Mouse (Mus musculus): Measurements from ENCODE around the gene Trpm5.

The Trpm5 gene

DNA sequence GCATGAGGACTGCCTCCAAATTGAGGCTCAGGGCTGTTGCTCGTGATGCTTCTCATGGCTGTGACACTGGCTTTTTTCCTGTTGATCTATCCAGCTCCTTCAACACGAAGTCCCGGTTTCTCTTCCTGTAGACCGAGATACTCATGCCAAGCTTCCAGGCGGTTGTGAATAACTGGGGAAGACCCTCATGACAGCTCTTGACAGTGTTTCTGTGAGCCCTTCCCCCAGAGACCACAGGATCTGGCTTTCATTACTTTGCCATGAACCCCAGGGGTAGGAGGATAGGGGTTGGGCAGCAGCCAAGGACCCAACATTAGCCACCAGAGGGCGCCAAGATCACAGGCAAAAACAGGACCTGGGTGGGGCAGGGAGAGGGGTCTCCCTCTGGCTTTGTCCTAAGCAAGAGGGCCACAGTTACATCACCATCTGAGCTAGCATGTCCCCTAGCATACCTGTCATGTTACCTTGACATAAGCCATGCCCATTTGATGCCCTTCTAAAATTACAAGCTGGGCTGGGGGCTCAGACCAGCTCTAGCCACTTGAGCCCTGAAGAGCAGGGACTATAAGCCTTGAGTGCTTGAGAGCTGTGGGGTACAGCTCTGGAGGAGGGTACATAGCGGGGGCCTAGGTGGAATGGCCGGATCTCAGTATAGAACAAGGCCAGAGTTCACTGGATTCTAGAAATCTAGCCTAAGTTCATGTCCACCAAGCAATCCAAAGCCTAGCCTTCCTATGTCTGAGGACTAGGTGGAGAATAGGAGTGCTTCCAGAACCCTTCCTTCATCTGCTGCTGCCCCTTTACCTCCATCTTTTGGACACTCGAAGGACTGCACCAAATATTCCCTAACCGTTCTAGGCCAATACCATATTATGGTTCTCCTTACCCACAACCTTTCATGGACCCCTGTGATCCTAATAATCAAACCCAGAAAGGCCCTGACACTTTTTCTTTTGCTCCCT, at the start of gene Trpm5:
TSS of gene Trpm5 (minus strand) at position 51 of the 962 bp plus-strand sequence.
- no peak for DNase-seq (ENCODE audit: low read depth)

- no peak for DNase-seq (ENCODE audit: low read depth)
Measured at GRCm38 (mm10) chr7:143142680-143143079, 48.2 kb upstream of the Trpm5 start.

- DNase-seq (ENCODE audit: low read depth), result no peak
Measured at GRCm38 (mm10) chr7:143139932-143140331, 45.5 kb upstream of the Trpm5 start.

GRCm38 (mm10) chr7:143138789-143139188, 44.3 kb upstream of the Trpm5 start:
- DNase-seq (ENCODE audit: low read depth), result no peak

DNA sequence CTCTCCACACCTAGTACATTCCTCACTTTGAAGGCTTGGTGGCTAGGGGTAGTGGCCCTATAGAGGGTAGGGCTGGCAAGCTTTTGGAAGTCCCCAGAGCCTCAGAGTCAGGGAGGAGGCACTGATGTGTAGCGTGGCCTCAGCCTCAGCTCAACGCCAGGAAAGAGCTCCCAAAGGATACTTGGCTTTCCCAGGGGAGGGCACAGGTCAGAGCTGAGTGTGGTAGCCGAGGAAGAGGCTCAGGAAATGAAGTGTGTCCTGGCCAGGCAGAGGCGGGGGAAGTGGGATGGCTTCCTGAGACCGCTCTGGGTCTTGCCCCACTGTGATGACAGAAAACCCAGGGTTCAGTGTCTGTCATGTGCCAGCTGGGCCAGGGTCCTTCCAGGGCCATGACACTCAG, 42.1 kb upstream of the Trpm5 start:
- DNase-seq (ENCODE audit: low read depth), result no peak

GRCm38 (mm10) chr7:143136125-143136524, 41.7 kb upstream of the Trpm5 start:
- no peak for DNase-seq (ENCODE audit: low read depth)

- no peak for DNase-seq (ENCODE audit: low read depth)
Measured at GRCm38 (mm10) chr7:143132815-143133214, 38.4 kb upstream of the Trpm5 start.

DNA sequence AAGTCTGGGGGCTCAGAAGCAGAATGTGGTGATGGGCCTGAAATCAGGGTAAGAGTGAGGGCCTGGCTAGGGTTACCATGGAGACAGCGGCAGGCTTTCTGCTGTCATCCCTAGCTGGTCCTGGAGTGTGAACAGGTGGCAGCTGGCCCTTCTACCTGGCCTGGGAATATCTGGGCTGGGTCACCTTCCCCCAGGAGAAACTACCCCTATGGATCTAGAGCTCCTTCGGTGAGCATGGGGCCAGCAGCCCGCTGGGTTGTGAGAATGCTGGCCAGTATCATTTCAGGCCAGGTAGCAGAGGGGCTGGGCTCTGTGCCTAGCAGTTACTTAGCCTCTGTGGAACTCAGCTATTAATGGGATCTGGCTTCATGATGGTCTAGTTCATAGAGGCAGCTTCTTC, 30.5 kb upstream of the Trpm5 start:
- DNase-seq (ENCODE audit: low read depth), result no peak

DNA sequence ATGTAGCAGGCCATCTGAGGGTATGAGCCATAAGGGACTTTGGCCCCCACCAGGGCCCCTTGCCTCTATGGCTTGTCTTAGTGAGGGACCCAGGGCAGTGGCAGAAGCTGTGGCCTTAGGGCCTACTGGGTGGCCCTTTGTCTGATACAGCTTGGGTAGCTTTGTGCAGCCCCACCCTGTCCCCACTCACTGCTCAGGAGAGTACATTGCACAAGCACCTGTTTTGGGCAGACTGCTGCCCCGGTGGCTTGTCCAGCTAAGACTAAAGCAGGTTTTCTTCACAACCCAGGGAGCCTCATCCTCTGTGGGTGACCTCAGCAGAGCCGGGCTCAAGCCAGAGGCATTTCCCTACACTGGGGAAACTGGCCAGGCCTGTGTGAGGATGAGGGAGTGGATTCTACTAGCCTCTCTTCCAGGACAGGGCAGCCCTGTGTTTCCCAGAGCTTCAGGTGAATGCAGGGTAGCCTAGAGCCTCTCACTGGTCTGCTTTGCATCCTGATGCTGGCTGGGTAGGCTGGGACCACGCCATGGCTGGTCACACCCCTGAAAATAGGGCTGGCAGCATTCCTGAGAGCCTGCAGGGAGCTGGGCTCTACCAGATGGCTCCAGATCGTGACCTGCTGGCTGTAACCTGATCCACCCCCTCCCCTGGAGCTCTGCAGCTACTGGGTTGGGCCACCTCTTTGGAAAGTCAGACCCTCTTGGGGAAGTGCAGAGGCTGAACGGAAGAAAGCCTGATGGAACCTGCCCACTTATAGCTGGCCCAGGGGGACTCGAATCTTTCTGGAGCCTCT, 29.6 kb upstream of the Trpm5 start:
- peak; percentile 54 for DNase-seq (ENCODE audit: low read depth)

DNA sequence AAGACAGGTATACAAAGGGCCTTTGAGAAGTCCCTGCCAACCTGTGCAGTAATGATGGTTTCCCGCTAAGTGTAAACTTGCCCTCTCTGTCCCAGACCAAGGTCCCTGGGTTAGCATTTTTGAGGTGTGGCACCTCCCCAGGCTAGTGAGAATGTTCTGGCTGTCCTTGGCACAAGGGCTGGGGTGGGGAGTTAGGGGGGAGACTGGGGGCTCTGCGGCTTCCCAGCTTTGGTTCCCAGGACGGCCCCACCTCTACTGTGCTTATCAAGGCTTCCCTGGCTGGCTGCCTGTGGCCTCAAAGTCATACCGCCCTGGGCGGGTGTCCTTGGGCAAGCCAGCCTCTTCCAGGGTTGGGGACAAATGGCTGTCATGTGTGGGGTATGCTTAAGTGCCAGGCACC, 27.7 kb upstream of the Trpm5 start:
- no peak for DNase-seq (ENCODE audit: low read depth)

DNA sequence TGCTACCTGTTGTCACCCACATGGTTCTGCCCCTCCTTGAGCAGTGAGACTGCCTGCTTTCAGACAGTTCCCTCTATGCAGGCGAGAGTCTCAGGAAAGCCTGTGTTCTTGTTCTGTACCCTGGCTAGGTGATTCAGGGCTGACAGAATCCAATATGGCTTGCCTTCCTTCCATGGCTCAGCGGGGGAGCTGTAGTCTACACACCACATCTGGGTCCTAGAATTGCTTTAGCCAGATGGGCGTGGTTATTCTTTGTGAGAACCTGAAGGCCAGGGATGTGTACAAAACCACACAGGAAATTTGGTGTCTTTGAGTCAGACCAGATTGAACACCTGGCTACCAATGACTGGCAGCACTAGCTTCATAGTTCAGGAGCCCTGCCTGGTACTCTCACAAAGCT, 25.4 kb upstream of the Trpm5 start:
- DNase-seq (ENCODE audit: low read depth), result no peak

DNA sequence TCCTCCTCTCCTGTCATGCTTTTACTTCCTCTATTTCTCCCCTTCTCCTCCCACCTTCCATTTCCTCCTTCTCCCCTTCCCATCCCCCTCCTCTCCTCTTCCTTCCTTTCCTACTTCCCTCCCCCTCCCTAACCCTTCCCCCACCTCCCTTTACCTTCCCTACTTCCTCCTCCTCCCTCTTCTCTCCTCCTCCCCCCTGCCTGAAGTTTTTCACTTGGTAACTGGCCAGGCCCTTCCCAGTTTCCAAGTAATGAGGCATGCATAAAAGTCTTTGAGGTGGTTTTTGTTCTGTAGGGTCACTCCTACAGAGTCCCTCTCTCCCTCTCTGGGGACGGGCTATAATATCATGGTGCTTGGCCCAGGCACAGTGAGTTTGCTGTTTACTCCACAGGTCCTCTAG, 25.0 kb upstream of the Trpm5 start:
- DNase-seq (ENCODE audit: low read depth), result no peak

DNA sequence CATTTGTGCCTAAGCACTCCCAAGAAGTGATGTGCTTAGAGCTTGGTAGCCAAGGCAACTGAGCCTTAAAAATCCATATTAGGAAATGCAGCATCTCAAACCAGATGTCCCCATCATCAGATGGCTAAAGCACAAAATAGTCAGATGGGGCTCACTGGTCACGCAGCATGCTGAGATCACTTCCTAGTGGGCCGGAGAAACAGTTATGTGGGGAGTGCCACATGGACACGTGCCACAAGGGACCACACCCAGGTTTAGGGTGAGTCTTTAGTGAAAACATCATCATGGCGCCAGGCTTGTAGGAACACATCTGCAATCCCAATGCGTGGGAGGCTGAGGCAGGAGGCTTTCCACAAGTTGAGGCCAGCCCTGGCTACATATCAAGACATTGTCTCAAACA, 22.1 kb upstream of the Trpm5 start:
- no peak for DNase-seq (ENCODE audit: low read depth)

DNA sequence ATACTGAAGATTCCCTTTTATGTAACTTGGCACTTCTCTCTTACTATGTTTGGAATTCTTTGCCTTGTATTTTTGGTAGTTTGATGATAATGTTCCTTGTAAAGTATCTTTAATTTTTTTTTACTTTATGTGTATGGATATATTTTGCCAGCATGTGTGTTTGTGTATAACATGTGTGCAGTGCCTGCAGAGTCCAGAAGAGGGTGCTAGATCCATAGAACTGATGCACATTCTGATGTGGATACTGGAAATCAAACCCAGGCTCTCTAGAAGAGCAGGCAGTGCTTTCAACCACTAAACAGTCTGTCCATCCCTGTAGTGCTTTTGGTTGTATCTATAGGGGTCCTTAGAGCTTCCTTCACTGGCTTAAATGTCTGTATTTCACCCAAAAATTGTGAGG, 20.3 kb upstream of the Trpm5 start:
- DNase-seq (ENCODE audit: low read depth), result no peak

- no peak for DNase-seq (ENCODE audit: low read depth)
Measured at GRCm38 (mm10) chr7:143112395-143112794, 18.0 kb upstream of the Trpm5 start.

DNA sequence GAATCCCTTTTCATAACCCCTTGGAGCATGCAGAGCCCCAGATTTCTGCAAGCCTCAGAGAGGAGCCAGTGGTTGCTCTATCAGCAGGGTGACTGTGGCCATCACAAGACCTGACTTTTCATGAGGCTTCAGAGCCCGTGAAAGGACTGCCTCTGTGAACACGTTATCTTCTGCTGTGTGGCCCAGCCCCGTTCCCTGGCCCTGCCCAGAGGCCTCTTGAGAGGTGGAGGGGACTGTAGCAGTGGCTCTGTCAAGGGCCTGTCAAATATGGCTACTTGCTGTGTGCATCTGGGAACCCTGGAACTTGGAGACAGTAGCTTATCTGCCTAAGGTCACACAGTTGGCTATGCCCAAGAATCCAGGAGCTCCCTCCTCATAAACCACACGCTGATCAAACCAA, 17.3 kb upstream of the Trpm5 start:
- no peak for DNase-seq (ENCODE audit: low read depth)

GRCm38 (mm10) chr7:143110803-143111202, 16.4 kb upstream of the Trpm5 start:
- DNase-seq (ENCODE audit: low read depth), result no peak

- no peak for DNase-seq (ENCODE audit: low read depth)
Measured at GRCm38 (mm10) chr7:143109696-143110095, 15.3 kb upstream of the Trpm5 start.

GRCm38 (mm10) chr7:143108996-143109660, 14.7 kb upstream of the Trpm5 start:
- no peak for DNase-seq (ENCODE audit: low read depth)

- DNase-seq (ENCODE audit: low read depth), result no peak
Measured at GRCm38 (mm10) chr7:143108200-143108599, 13.8 kb upstream of the Trpm5 start.

GRCm38 (mm10) chr7:143106672-143107465, 12.4 kb upstream of the Trpm5 start:
- DNase-seq (ENCODE audit: low read depth), result no peak

DNA sequence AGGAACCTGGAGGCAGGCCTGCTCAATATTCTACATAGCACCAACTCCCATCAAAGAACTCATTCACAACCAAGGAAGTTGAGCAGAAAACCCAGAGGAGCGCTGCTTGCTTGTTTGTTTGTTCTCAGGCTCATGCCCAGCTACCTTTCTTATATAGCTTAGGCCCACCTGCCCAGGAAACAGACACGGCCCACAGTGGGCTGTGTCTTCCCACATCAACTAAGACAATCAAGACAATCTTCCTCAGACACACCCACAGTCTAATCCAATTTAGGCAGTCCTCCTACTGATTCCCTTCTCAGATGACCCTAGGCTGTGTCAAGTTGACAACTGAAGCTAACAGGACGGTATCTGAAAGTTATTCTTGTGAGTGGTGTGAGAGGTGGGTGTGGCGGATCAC, 11.6 kb upstream of the Trpm5 start, which contains the start of gene Kcnq1:
TSS of gene Kcnq1 (plus strand) at position 301 of the 400 bp plus-strand sequence.
- DNase-seq (ENCODE audit: low read depth), result no peak

Measured in fibroblast of lung, adult 2 months (primary cell).